Mouse (Mus musculus): ENCODE data around the gene Hspb3. TPM values are rescaled to one million over a fixed set of nuclear protein-coding genes. Genes with fewer than 3 reads are reported as not detected.

The Hspb3 gene
- total RNA-seq (2023), result not detected

DNA sequence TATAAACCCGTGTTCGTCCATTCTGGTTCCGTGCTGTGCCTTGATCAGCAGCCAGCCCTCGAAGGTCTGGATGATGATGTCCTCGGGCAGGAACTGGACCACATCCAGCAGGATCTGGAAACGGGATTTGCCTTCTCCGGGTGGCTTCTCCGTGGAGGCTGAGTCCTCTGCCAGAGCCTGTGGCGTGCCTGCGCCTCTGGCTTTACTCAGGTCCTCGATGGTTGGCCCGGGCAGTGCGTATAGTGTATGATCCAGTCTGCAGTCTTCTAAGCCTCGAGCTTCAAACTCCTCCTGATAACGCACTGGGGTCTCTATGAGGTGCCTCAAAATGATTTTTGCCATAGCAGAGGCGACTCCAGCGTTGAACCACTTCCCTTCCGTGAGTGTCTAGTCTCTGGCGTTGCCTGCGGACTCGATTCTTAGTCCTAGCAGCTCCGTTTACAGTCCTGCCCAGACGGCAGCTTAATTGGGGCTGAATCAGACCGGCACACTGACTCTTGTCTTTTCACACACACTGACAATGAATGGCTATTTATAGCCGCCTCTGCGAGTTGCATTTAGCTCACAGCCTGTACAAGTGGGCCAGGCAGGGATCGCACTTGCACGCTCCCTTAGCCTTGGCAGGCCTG lies at the start of gene Hspb3:
Gene Hspb3, minus strand, starts transcription at position 526 of the 629 bp plus-strand sequence.

DNA sequence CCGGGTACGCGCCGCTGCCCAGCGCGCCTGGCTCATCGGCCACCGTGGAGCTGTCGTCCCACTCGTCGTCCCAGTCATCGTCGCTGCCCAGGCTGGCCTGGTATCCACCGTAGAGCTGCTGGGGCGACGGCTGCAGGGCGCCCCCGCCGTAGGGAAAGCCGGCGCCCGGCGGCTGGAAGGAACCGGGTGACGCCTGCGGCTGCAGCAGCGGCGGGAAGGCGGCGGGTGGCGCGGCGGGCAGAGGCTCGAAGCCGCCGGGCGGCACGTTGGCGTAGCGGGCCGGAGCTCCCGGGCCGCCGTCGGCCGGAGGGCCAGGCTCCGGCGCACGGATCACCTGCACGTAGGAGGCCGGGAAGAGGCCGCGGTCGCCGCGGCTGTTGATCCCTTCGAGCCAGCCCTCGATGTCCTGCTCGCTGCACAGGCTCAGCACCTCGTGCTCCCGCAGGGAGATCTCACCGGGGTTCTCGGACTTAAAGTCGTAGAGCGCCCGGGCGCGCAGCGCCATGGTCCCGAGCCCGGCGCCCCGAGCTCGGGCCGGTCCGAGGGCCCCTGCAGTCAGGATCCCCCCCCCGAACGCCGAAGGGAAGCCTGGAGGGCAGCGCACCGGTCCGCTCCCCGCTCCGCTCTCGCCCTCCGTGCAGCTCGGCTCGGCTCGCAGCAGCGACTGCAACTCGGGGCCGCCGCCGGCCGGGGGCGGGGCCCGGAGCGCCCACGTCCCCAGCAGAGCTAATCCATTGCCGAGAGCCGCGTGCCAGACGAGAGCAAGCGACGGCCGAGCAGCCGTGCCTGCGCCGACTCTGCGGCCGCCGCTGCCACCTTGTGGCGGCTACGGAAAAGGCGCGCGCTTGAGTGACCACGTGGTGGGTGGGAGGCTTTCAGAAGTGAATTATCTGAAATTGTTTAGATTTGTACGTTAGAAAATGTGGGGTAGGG lies 45.3 kb downstream of the Hspb3 start, which contains the start of gene Snx18:
Gene Snx18, minus strand, starts transcription at position 674 of the 933 bp plus-strand sequence.

Other genes with a start within 250 kb of the Hspb3 start
- 10 to 100 TPM; 37.3 to 40.6 TPM for gene Snx18, start 45.1 kb downstream of the Hspb3 start, total RNA-seq (2023)
- 10 to 100 TPM; 12.9 to 14.5 TPM for gene Arl15, start 130.8 kb upstream of the Hspb3 start, total RNA-seq (2023)